Mouse (Mus musculus): ENCODE measurements at regions not wholly inside any gene's neighbourhood (a gene's known extent, or its start where the extent isn't known, plus 50 kb on each side); places are given as distances from the start of the nearest gene placed in this dataset.

DNA sequence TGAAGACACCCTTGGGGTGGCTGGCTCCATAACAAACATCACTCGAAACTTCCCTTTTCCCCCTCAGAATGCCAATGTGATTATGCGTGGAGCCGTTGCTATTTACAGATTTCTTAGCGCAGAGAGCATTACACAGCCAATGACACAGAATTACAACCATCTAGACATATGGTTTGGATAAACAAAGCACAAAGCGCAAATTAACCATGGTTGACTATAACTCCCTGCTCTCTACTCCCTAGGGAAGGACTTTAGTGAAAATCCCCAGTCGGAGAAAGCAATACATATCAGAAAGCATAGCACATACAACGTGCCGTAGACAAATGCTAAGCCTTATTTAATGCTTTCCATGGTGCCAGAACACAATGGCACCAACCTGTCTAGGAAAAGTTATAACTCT lies 131.8 kb downstream of the Tshz3 start:
- Histone ChIP-seq H3K4me1 (ENCODE audit: control insufficient read depth in 2 of 2, insufficient read depth in 2 of 2, low read length in 2 of 2) (no peaks in the 10 kb centered on the region), H3K4me3 (ENCODE audit: control insufficient read depth in 1 of 2, insufficient read depth in 1 of 2, low read depth in 1 of 2, low read length in 2 of 2) (no peak overlapping the region), H3K9ac (ENCODE audit: low read length) (no peak overlapping the region), H3K9me3 (ENCODE audit: control insufficient read depth, low read length) (peaks cover 5% of the 10 kb centered on the region; the same call in 1 of the 2 replicates), H3K27ac (replicated peaks in 1 of 2; ENCODE audit: control insufficient read depth in 1 of 2, insufficient read depth in 1 of 2, low read depth in 2 of 2, low read length in 2 of 2) (no peak overlapping the region), H3K36me3 (ENCODE audit: control insufficient read depth, insufficient read depth, low read length) (no peaks in the 10 kb centered on the region), H3K4me2 (ENCODE audit: low read length) (no peak overlapping the region), H3K27me3 (ENCODE audit: control insufficient read depth, insufficient read depth, low read length) (no peaks in the 10 kb centered on the region)
- no peak for ATAC-seq (ENCODE audit: insufficient number of reproducible peaks, insufficient read depth, low FRiP score, low read depth)
- WGBS: 84% methylated on average over 8 of the region's 8 CpGs

DNA sequence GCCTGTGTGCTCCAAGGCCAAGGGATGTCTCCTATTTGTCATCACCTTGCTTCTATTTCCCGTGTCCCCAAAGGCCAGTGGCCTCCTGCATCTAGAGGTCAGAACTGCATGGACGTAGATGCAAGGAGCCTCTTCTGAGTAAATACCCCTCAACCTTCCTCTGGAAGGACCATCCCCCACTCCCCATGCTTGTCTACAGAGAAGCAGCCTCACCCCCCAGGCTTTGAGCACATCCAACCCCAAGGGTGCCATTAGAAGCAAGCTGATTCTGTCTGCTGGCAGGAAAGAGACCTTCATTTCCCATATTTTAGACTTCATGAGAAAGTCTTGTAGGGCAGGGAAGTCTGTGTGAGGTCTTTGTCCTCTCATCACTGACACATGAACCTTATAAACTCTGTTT lies 132.2 kb downstream of the Tshz3 start:
- 64% methylated on average over 2 of the region's 2 CpGs for WGBS
- no peak for ATAC-seq (ENCODE audit: insufficient number of reproducible peaks, insufficient read depth, low FRiP score, low read depth)
- no peaks in the 10 kb centered on the region for H3K27me3 ChIP-seq (ENCODE audit: control insufficient read depth, insufficient read depth, low read length)
- H3K4me2 ChIP-seq (ENCODE audit: low read length): no peak overlapping the region
- H3K9me3 ChIP-seq (ENCODE audit: control insufficient read depth, low read length): peaks cover 5% of the 10 kb centered on the region; the same call in 1 of the 2 replicates
- H3K36me3 ChIP-seq (ENCODE audit: control insufficient read depth, insufficient read depth, low read length): no peaks in the 10 kb centered on the region
- no peaks in the 10 kb centered on the region for H3K4me1 ChIP-seq (ENCODE audit: control insufficient read depth in 2 of 2, insufficient read depth in 2 of 2, low read length in 2 of 2)
- H3K9ac ChIP-seq (ENCODE audit: low read length): no peak overlapping the region
- no peak overlapping the region for H3K4me3 ChIP-seq (ENCODE audit: control insufficient read depth in 1 of 2, insufficient read depth in 1 of 2, low read depth in 1 of 2, low read length in 2 of 2)
- no peak overlapping the region for H3K27ac ChIP-seq (replicated peaks in 1 of 2; ENCODE audit: control insufficient read depth in 1 of 2, insufficient read depth in 1 of 2, low read depth in 2 of 2, low read length in 2 of 2)

DNA sequence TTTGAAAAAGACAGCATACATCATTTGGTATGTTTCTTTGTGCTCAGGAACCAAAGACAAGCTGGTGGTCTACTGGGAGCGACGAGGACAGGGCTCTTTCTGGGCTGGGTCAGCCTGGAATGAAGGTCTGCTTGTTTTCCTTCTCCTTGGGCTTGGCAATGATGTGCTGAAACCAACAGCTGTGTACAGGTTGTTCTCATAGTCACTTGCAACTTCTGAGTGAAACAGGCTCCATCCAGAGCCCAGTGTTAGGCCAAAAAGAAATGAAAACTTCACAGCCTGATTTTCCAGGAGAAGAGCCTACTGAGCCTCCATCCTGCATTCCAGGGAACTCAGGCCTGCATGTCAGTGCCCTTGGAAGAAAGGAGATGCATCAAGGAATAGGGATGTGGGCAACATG lies 150.4 kb downstream of the Tshz3 start:
- no peaks in the 10 kb centered on the region for H3K36me3 ChIP-seq (ENCODE audit: control insufficient read depth, insufficient read depth, low read length)
- no peak overlapping the region for H3K9ac ChIP-seq (ENCODE audit: low read length)
- 71% methylated on average over 2 of the region's 2 CpGs for WGBS
- no peaks in the 10 kb centered on the region for H3K27me3 ChIP-seq (ENCODE audit: control insufficient read depth, insufficient read depth, low read length)
- H3K9me3 ChIP-seq (ENCODE audit: control insufficient read depth, low read length): no peaks in the 10 kb centered on the region
- H3K4me1 ChIP-seq (ENCODE audit: control insufficient read depth in 2 of 2, insufficient read depth in 2 of 2, low read length in 2 of 2): no peaks in the 10 kb centered on the region
- no peak overlapping the region for H3K4me2 ChIP-seq (ENCODE audit: low read length)
- no peak overlapping the region for H3K4me3 ChIP-seq (ENCODE audit: control insufficient read depth in 1 of 2, insufficient read depth in 1 of 2, low read depth in 1 of 2, low read length in 2 of 2)
- no peak for ATAC-seq (ENCODE audit: insufficient number of reproducible peaks, insufficient read depth, low FRiP score, low read depth)
- H3K27ac ChIP-seq (replicated peaks in 1 of 2; ENCODE audit: control insufficient read depth in 1 of 2, insufficient read depth in 1 of 2, low read depth in 2 of 2, low read length in 2 of 2): no peak overlapping the region

DNA sequence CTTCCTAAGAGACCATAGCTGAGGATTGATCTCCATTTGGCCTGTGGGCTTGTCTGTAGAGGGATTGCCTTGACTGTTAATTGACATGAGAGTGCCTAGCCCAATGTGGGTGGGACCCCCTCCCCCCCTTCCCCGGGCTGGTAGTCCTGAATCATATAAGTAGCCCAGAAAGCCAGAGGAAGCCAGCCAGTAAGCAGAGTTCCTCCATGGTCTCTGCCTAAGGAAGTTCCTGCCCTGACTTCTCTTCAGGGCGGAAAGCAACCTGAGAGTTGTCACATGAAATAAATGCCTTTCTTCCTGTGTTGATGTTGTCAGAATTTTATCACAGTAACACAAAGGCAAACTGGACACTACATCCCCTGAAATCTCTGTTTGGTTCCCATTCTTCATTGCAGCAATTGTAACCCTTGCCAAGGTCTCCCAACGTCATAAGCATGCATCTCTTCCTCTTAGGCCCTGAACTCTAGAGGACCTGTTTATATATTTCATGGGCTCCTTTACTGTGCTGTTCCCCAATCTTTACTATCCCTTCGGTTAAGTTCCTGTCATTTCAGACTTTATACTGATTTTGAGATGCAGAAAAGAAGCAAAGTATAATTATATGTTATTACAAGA lies 153.5 kb downstream of the Tshz3 start:
- no peak for ATAC-seq (ENCODE audit: insufficient number of reproducible peaks, insufficient read depth, low FRiP score, low read depth)
- Histone ChIP-seq H3K9me3 (ENCODE audit: control insufficient read depth, low read length) (no peaks in the 10 kb centered on the region), H3K9ac (ENCODE audit: low read length) (no peak overlapping the region), H3K4me3 (ENCODE audit: control insufficient read depth in 1 of 2, insufficient read depth in 1 of 2, low read depth in 1 of 2, low read length in 2 of 2) (no peak overlapping the region), H3K27ac (replicated peaks in 1 of 2; ENCODE audit: control insufficient read depth in 1 of 2, insufficient read depth in 1 of 2, low read depth in 2 of 2, low read length in 2 of 2) (no peak overlapping the region), H3K27me3 (ENCODE audit: control insufficient read depth, insufficient read depth, low read length) (no peaks in the 10 kb centered on the region), H3K4me2 (ENCODE audit: low read length) (no peak overlapping the region), H3K36me3 (ENCODE audit: control insufficient read depth, insufficient read depth, low read length) (no peaks in the 10 kb centered on the region), H3K4me1 (ENCODE audit: control insufficient read depth in 2 of 2, insufficient read depth in 2 of 2, low read length in 2 of 2) (no peaks in the 10 kb centered on the region)
- WGBS: 65% methylated on average over 4 of the region's 4 CpGs

DNA sequence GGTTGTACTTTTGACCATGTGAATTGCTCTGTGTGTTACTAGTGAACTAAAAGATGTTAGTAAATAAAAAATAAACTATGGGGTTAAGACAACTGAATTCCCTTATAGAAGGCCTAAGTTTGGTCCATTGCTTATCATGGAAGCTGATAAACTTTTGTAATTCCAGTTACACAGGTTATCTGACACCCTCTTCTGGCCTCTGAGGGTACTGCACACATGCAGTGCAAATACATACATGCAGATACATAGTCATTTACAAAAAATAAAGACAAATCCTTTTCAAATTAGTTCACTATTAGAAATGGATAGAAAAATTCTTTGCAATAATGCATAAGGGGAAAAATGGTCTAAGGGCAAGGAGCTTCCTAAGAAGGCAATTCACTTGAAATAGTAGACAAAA lies 156.4 kb downstream of the Tshz3 start:
- Histone ChIP-seq H3K27ac (replicated peaks in 1 of 2; ENCODE audit: control insufficient read depth in 1 of 2, insufficient read depth in 1 of 2, low read depth in 2 of 2, low read length in 2 of 2) (no peak overlapping the region), H3K36me3 (ENCODE audit: control insufficient read depth, insufficient read depth, low read length) (no peaks in the 10 kb centered on the region), H3K27me3 (ENCODE audit: control insufficient read depth, insufficient read depth, low read length) (no peaks in the 10 kb centered on the region), H3K9me3 (ENCODE audit: control insufficient read depth, low read length) (no peaks in the 10 kb centered on the region), H3K9ac (ENCODE audit: low read length) (no peak overlapping the region), H3K4me3 (ENCODE audit: control insufficient read depth in 1 of 2, insufficient read depth in 1 of 2, low read depth in 1 of 2, low read length in 2 of 2) (no peak overlapping the region), H3K4me1 (ENCODE audit: control insufficient read depth in 2 of 2, insufficient read depth in 2 of 2, low read length in 2 of 2) (no peaks in the 10 kb centered on the region), H3K4me2 (ENCODE audit: low read length) (no peak overlapping the region)
- ATAC-seq (ENCODE audit: insufficient number of reproducible peaks, insufficient read depth, low FRiP score, low read depth): no peak

DNA sequence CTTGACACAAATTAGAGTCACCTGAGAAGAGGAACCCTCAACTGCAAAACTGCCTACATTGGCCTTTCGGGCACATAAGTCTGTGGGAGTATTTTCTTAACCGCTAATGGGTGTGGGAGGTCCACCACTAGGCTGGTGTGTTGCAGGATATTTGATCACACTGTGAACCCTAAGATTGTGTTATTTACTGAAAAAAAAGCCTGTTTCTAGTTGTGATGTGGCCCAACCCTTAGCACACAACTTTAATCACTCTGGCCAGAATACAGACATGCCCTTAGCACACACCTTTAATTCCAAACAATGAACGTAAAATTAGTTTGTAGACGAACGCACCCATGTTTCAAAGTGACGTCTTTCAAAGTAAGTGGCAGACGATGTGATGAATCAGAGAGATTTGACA lies 161.5 kb downstream of the Tshz3 start:
- 90% methylated on average over 7 of the region's 7 CpGs for WGBS
- no peak overlapping the region for H3K4me3 ChIP-seq (ENCODE audit: control insufficient read depth in 1 of 2, insufficient read depth in 1 of 2, low read depth in 1 of 2, low read length in 2 of 2)
- no peak overlapping the region for H3K9ac ChIP-seq (ENCODE audit: low read length)
- no peaks in the 10 kb centered on the region for H3K27me3 ChIP-seq (ENCODE audit: control insufficient read depth, insufficient read depth, low read length)
- no peaks in the 10 kb centered on the region for H3K36me3 ChIP-seq (ENCODE audit: control insufficient read depth, insufficient read depth, low read length)
- no peak for ATAC-seq (ENCODE audit: insufficient number of reproducible peaks, insufficient read depth, low FRiP score, low read depth)
- no peaks in the 10 kb centered on the region for H3K4me1 ChIP-seq (ENCODE audit: control insufficient read depth in 2 of 2, insufficient read depth in 2 of 2, low read length in 2 of 2)
- no peak overlapping the region for H3K27ac ChIP-seq (replicated peaks in 1 of 2; ENCODE audit: control insufficient read depth in 1 of 2, insufficient read depth in 1 of 2, low read depth in 2 of 2, low read length in 2 of 2)
- no peak overlapping the region for H3K4me2 ChIP-seq (ENCODE audit: low read length)
- H3K9me3 ChIP-seq (ENCODE audit: control insufficient read depth, low read length): no peaks in the 10 kb centered on the region

DNA sequence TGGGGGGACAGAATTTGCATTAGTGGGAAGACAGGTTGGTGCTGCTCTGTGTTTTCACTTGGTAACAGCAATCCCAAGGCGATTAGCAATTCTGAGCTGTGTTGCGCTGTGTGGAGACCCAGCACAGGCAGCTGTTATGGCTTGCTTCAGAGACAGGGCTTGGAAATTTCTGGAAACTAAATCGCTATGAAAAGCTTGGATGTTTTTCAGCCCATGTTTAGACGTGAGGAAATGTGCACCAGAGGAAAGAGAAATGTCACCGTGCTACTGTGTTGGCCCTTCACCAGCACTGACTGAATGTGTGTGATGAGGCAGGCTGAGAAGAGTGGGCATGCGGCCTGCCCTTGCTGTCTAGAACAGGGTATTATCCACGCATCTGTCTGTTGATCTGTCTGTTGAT lies 164.6 kb downstream of the Tshz3 start:
- Histone ChIP-seq H3K9ac (ENCODE audit: low read length) (no peak overlapping the region), H3K4me3 (ENCODE audit: control insufficient read depth in 1 of 2, insufficient read depth in 1 of 2, low read depth in 1 of 2, low read length in 2 of 2) (no peak overlapping the region), H3K4me2 (ENCODE audit: low read length) (no peak overlapping the region), H3K4me1 (ENCODE audit: control insufficient read depth in 2 of 2, insufficient read depth in 2 of 2, low read length in 2 of 2) (peaks cover 0 to 2% of the 10 kb centered on the region in 2 experiments; a peak in 1 of 4 replicates), H3K36me3 (ENCODE audit: control insufficient read depth, insufficient read depth, low read length) (no peaks in the 10 kb centered on the region), H3K9me3 (ENCODE audit: control insufficient read depth, low read length) (no peaks in the 10 kb centered on the region), H3K27me3 (ENCODE audit: control insufficient read depth, insufficient read depth, low read length) (no peaks in the 10 kb centered on the region), H3K27ac (replicated peaks in 1 of 2; ENCODE audit: control insufficient read depth in 1 of 2, insufficient read depth in 1 of 2, low read depth in 2 of 2, low read length in 2 of 2) (no peak overlapping the region)
- no peak for ATAC-seq (ENCODE audit: insufficient number of reproducible peaks, insufficient read depth, low FRiP score, low read depth)
- WGBS: 85% methylated on average over 7 of the region's 7 CpGs

DNA sequence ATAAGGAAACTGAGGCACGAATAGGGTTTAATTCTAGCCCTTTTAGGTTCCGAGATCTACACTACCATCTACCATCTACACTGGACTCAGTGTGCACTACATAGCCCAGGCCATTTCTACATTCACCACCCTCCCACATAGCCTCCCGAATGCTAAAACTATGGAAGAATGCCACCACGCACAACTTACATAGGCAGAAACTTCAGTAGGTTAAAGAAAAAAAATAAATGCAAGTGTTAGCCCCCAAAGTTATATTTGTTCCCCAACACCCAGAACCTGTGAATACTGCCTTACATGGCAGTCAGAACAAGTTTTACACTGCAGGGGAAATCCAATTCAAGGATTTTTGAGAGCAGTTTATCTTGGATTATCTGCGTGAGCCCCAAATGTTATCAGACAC lies 165.8 kb downstream of the Tshz3 start:
- WGBS: 78% methylated on average over 5 of the region's 5 CpGs
- ATAC-seq (ENCODE audit: insufficient number of reproducible peaks, insufficient read depth, low FRiP score, low read depth): no peak

More for the DNA sequence above, 165.8 kb downstream of the Tshz3 start:
- no peaks in the 10 kb centered on the region for H3K36me3 ChIP-seq (ENCODE audit: control insufficient read depth, insufficient read depth, low read length)
- no peak overlapping the region for H3K9ac ChIP-seq (ENCODE audit: low read length)
- H3K27ac ChIP-seq (replicated peaks in 1 of 2; ENCODE audit: control insufficient read depth in 1 of 2, insufficient read depth in 1 of 2, low read depth in 2 of 2, low read length in 2 of 2): no peak overlapping the region
- H3K4me1 ChIP-seq (ENCODE audit: control insufficient read depth in 2 of 2, insufficient read depth in 2 of 2, low read length in 2 of 2): peaks cover 0 to 2% of the 10 kb centered on the region in 2 experiments; a peak in 1 of 4 replicates
- no peaks in the 10 kb centered on the region for H3K9me3 ChIP-seq (ENCODE audit: control insufficient read depth, low read length)
- no peak overlapping the region for H3K4me2 ChIP-seq (ENCODE audit: low read length)
- no peak overlapping the region for H3K4me3 ChIP-seq (ENCODE audit: control insufficient read depth in 1 of 2, insufficient read depth in 1 of 2, low read depth in 1 of 2, low read length in 2 of 2)
- H3K27me3 ChIP-seq (ENCODE audit: control insufficient read depth, insufficient read depth, low read length): no peaks in the 10 kb centered on the region
